Mouse (Mus musculus) layer of hippocampus, adult 18-20 months (tissue): Measurements from ENCODE around the gene Arfgap3. TPM values are rescaled to one million over a fixed set of nuclear protein-coding genes. Genes with fewer than 3 reads are reported as not detected.
"Not testable (repeated sequence)": the region's sequence is repeated elsewhere in the genome, so short reads cannot be mapped to it uniquely, and the experiment has no call there.

Experiments used
- DNase-seq, 2 experiments: peaks; one replicate each; pipeline ENCODE4 v3.0.0; 2022; ENCODE audit warnings: low spot score in 2 of 2
- total RNA-seq, 2 experiments: library from RNA; stranded (reverse); gene quantifications; 2 replicates each; pipeline ENCODE4 v1.2.3; 2021

The Arfgap3 gene
- total RNA-seq, 2 experiments from 2014 or later, result 19.1 to 20.1 TPM

DNA sequence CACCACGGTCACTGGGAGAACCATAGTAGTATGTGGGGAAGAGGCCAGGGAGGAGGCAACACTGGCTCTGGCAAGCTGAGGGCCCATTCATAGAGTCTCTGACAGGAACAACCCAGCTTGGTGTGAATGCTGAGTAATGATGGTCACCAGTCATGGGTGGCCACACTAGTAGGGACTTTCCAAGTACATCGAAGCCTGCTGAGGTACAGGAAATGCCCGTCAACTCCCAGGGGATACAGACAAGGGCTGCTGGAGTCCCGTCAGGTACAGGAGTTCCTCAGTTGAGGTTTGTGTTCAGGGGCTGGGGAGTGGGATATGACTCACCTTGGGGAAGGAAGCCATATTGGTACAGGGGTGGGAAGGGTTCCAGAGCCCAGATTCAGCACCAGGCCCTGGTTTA, 54.0 kb downstream of the Arfgap3 start:
- DNase-seq, result no peak

DNA sequence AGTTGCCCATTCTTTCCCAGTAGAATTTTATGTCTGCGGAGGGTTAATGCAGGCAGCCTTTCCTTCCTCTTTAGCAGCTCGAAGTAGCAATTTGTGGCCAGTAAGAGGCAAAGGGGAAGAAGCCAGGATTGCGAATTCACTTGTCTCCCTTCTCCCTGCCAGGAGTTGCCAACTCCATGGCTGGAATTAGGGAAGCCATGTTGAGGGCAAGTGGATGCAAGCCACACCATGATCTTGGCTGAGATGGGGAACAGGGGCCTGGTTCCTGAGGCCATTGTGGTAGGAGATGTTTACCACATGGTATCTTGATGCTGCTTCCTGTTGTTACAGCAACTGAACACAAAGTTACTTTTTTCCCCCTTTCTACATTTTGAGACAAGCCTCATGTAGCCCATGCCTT, 55.1 kb downstream of the Arfgap3 start:
- DNase-seq, result no peak

DNA sequence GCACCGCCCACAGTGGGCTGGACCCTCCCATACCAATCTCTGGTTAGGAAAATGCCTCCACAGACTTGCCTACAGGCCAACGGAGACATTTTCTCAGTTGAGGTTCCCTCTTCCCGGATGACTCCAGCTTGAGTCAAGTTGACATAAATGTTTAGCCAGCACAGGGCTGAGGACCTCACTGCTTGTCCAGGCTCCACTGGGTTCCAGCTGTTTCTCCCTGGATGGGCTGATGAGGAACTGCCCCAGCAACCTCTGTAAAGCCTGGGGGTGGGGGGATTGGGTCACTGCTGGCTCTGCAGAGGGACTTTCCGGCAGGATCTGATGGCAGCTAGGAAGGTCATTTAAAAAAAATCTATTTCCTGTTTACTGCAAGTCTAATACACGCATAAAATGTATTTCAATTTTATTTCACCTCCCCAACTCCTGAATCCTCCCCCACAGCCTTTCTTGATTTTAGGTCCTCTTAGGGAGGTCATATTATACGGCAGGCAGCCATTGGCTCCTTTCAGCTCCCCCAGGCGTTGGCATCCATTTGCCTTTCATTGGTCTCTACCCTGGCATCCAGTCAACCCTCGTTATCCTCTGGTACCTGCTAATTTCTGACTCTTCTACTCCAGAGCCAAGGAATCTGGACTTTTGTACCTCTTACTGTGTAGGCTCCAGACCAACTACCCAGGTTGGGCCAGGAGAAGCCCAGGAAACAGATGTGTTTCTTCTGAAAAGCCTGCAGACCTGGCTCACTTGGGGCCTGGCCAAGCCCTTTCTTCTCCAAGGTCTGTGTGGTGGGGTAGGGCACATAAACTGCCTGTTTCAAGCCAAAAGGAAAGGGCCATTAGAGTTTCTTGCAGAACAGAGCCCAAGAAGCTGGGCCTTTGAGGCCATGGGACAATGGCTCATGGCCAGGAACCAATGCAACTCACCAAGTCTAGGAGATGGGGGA, 56.1 kb downstream of the Arfgap3 start:
- no peak for DNase-seq

DNA sequence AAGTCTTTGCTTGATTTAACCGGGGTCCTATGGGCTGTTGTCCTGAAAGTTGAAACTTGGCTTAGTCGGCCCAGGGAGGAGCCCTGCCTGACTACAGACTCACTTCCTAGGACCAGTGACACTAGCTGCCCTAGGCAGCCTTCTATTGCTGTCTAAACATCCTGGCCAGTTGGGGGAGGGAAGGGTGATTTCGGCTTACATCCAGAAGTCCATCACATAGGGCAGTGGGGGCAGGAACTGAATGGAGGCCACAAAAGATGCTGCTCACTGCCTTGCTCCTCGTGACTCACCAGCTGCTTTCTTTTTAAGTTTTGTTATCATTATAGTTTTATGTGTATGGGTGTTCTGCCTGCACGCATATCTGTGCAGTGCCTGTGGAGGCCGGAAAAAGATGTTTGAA, 56.9 kb downstream of the Arfgap3 start:
- DNase-seq, result no peak

DNA sequence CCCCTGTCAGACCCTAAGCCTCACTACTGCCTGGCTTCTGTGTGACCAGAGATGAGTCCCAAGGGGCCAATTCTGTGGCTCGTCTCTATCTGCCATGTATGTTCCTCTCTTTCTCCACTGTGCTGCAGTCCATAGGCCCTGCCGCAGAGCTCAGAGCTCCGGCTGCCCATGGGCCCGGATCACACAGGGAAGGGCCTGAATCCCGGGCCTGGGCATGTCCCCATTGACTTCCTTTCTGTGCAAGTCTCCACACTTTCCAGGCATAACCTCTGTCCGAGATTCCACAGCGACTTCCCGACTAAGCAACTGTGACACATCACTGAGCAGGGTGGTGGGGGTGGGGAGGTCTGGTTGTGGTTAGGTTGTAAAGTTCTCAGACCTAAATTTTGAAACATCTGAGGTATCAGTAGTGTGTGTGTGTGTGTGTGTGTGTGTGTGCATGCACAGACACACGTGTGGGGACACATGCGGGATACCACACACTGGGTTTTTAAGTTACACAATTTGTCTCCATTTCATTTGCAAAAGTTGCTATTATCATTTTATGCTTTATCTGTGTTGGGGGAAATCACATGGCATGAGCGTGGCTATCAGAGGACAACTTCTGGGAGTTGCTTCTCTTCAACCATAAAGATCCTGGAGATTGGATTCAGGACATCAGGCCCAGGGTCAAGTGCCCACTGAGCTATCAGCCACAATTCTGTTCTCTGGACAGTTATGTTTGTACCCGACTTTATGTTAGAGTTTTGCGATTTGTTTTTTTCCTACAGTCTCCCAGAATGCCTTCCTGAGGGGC, 57.6 kb downstream of the Arfgap3 start:
- DNase-seq, result no peak

DNA sequence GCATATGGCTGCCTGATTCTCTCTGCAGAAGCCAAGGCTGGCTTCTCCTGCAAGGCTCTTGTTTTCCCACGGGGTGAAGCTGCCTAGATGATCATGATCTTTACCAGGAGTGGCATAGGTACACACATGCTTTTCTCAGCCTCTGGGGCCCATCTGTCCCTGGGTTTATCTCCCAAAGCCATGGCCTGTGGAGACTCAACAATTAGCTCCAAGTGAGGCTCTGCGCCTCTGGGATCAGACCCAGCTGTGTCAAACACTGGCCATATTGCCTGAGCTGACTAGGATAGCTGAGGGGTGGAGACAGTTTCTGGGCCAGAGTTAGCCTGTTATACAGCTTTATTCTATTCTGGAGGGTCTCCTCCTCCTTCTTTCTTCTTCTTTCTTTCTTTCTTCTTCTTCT, 59.1 kb downstream of the Arfgap3 start:
- DNase-seq, result no peak

DNA sequence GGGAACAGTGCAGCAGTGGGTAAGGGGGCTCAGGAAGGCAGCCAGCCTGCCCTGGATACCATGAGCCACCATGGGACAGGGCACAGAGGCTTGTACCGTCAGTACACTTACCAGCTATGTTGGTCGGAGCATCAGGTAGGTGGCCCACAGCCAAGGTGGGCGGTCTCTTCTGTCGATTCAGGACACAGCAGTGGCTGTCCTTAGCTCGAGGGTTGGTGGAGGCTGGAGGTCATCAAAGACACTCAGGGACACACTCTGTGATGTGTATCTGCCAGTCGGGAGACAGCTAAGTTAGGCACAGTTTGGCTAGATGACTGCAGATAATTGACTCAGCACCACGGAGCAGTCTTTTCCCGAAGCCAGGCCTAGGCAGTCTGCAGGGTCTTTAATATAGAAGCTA, 65.2 kb downstream of the Arfgap3 start:
- DNase-seq, result no peak

DNA sequence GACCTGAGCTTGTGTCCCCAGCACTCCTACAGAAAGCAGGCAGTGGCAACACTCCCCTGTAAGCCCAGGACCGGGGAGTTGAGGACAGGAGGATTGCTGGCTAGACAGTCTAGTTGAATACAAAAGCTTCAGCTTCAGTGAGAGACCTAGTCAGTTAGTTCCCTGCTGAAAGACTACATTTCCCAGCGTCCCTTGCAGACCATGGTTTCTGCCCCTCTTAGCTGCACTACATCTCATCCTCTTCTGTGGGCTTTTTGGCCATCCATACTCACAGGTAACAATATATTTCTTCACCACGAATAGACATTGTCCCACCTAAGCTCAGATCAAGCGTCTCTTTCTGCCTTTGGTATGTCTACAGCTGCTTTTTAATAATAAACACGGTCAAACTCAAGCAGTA, 67.7 kb downstream of the Arfgap3 start:
- DNase-seq, result no peak

DNA sequence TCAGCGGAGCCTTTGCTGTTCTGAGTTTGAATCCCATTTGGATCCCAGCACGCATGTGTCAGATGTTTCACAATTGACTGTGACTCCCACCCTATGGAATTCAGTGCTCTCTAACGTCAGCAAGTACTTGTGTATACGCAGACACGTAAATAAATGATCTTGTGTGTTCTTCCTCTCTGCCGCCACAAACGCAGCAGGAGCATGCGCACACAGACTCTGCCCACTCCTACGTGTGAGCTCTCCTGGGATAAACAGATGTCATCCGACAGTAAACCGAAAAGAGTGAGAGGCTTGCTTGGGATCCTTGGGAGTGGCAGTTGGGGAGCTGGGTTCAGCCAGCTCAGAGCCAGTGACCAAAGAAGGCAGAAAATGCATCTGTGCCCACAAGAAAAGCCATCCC, 68.7 kb downstream of the Arfgap3 start:
- peak in 1 of 2 experiments; percentile 22 for DNase-seq

DNA sequence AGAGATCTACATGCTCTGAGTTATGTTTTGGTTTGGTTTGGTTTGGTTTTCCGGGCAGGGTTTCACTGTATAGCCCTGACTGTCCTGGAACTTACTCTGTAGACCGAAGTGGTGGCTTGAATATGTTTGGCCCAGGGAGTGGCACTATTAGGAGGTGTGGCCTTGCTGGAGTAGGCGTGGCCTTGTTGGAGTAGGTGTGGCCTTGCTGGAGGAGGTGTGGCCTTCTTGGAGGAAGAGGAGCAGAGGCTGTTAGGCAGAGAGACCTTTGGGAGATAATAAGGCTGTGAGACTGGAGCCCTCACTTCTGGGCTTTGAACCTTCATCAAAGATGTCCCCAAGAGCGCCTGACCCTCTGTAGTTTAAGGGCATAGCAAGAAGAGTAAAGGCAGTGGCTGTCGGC, 71.5 kb downstream of the Arfgap3 start:
- DNase-seq, result no peak

DNA sequence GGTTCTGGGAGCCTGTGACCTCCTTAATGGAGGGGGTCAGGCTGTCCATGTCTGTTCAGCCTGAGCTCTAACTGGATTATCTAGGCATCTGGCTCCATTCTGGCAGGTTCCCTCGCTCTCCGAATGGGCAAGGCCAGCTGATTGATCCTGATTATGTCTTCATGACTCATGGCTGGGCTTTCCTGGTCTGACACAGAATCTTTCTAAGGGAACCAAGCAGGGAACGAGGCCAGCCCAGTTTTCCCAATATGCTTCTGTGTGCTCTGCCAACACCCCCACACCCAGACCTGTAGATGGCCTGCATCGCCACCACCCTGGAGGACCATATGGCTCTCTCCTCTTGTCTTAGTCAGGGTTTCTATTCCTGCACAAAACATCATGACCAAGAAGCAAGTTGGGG, 72.6 kb downstream of the Arfgap3 start:
- DNase-seq, result peak in 1 of 2 experiments; percentile 24

DNA sequence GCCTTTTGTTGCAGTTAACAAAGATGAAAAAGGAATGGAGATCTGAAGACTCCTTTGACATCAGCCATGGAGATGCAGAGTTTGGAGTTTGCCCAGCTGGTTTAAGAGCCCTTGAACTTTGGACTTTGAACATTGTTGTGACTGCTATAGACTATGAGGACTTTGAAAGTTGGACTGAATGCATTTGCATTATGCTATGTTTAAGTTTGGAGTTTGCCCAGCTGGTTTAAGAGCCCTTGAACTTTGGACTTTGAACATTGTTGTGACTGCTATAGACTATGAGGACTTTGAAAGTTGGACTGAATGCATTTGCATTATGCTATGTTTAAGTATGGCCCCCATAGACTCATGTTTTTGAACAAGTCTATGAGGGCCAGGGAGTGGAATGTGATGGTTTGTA, 75.8 kb downstream of the Arfgap3 start:
- not testable (repeated sequence) for DNase-seq

DNA sequence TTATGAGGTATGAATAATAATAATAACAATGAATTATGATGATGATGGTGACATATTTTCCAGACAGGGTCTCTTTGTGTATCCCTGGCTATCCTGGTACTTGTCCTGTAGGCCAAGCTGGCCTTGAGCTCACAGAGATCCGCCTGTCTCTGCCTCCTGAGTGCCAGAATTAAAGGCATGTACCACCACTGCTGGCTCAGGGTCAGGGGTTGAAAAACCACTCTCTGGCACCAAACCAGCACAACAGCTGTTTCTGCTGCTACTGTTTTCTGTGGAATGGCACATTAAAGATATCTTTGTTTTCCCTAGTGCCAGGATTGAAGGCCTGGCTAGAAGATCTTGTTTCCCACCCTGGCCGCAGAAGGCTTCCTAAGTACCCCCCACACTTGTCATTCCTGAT, 77.0 kb downstream of the Arfgap3 start:
- DNase-seq, result no peak

DNA sequence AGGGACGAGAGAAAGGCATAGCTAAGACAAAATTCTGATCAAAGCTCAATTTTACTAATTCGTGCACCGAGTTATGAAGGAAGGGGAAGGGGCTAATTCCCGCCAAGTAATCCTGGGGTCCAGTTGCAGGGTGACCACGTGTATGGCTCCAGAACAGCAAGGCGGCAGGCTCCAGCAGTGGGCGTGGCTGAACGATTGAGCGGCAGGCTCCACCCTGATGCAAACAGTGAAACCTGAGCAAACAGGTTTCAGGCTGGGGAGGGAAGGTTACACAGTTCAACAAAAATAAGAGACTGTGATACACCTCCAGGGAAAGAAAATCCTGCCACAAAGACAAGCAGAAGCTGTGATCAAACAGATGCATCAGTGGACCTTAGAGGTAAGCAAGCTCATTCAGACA, 78.8 kb downstream of the Arfgap3 start:
- not testable (repeated sequence) for DNase-seq

DNA sequence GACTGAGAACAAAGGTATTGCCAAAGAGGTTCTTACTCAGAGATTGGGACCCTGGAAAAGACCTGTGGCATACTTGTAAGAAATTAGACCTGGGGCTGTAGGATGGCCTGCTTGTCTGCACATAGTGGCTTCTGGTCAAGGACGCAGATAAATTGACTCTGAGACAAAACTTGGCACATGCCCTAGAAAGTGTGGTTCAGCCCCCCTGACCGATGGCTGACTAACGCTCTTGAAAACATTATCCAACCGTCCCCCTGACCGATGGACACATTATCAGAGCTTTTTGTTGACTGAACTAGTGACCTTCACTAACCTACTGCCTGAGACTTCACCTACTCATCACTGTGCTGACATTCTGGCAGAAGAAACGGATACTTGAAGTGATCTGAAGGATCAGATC, 80.1 kb downstream of the Arfgap3 start:
- DNase-seq, result not testable (repeated sequence)

DNA sequence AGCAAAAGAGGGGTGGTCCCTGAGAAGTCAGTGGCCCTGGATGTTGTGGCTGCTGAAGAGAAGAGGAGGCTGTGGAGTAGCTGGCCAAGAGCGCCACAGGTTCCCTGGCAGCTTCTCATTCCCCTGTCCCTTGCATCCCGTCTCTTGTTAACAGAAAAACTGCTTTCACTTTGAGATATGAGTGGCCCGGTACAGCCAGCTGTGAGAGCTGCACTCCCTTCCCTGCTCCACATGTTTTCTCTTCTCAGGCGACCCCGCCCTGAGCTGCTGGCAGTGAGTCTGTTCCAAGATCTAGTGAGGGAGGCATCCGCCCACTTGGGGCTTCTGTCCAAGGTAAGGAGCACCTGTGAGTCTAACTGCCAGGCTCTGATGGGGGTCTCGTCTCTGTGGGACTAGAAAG, 81.6 kb downstream of the Arfgap3 start:
- not testable (repeated sequence) for DNase-seq

DNA sequence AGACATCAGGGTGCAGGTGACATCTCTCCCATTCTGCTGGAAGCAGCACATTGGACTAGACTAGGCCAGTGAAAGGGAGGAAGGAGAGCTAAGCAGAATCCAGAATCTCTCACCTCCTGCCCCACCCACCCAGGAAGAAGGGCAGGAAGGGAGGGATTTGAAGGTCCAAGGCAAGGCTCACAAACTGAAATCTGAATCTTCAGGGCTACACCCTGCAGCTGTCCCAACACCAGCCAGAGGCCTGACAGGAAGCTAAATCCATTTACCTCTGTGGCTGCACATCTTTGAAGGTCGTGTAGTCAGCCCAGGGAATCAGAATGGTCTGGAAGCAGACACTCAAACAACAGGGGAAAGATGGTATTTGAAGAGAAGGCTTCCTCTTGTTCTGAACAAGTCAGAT, 84.8 kb downstream of the Arfgap3 start:
- no peak for DNase-seq

DNA sequence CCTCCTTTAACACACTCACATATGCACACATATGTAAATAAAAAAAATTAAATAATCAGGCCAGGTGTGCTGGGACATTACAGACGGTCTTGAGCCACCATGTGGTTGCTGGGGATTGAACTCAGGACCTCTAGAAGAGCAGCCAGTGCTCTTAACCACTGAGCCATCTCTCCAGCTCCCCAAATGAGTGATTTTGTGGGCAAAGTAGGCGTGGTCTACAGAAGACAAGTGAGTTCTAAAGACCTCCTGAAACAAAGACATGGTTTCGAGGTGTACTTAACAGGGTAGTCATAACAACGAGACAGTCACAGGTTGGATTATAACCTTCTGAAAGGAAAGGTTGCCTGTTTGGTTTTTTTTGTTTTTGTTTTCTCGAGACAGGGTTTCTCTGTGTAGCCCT, 86.6 kb downstream of the Arfgap3 start:
- DNase-seq, result no peak

DNA sequence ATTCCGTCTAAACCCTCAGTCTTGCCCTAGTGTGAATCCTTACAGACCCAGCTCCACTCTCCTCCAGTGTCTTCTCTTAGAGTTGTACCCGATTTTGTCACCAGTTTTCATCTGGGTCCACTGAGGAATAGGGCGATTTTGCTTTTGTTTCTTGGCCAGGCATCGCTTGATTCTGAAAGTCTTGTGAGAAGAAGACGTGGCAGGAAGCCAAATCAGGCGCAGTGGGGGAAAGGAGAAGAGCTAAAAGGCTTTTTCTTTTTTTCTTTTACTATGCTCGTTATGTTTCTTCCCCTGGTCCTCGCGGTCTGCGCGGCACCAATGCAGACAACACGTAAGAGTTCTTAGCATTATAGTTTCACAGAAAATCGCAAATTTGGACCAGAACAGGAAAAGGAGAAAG, 92.1 kb downstream of the Arfgap3 start:
- no peak for DNase-seq

DNA sequence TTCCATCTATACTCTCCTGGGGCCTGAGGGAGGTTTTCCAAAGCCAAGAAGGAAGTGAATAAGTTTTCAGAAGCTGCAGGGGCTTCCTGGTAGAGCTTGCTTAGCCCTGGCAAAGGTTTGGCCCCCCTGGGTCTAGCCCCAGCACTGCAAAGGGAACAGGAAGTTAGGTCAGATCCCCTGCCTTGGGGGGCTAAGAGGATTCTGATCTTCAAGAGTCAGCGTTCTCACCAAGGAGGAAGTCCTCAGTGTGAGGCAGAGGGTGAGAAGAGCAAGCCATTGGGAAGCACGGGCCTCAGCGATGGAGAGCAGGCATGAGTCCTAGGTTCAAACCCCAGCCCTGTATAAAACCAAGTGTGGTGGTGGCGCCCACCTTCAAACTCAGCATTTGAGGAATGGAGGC, 93.6 kb downstream of the Arfgap3 start:
- DNase-seq, result no peak

DNA sequence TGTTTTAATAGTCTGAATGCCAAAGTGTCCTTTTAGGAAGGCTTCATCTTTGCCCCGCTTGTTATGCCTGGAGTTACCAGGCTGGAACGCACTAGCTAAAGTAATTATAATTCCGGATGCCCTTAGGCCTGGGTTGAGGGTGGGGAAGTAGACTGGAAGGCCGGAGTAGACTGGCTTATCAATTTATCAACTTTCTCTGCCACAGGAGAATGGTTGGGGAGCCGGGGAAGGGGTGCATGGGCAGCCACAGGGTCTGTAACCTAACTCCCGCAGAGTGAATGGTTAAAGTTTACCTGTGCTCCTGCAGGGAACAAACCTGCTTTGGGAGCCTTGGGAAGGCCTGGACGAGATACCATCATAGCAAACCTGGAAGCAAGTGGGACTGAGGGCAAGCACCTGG, 94.1 kb downstream of the Arfgap3 start:
- DNase-seq, result no peak

DNA sequence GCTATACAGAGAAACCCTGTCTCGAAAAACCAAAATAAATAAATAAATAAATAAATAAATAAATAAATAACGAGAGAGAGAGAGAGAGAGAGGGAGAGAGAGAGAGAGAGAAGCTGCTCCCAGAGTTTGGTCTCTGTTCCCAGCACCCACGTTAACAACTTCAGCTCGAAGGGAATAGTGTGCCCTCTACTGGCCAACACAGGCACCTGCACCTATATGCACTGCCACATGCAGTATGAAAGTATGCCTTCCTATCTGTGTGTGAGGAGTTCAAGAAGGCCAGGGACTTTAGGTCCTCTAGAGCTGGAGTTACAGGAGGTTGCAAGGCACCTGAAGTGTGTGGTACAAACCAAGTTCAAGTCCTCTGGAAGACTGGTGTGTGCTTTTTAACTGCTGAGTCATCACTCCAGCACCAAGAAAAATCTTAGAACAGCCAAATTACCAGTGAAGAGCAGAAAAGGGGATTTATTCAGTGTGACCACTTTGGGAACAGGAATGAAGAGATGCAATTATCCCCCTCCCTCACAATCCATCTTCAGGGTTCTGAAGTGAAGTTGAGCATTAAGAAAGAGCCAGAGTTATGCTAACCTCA, 94.8 kb downstream of the Arfgap3 start:
- no peak for DNase-seq
